Mouse (Mus musculus) kidney, adult 2 months (tissue): ENCODE results near the gene Traf3ip2.

Experiments
- CTCF ChIP-seq: fragments of 200-500 bp; conservative IDR thresholded peaks from 2 replicates; pipeline ENCODE4 v1.5.1; 2011; ENCODE audit warnings: low read depth, mild to moderate bottlenecking, control low read depth, low read length, moderate library complexity, mixed read lengths; ENCODE audit not compliant: insufficient read depth, insufficient read length
- POLR2A ChIP-seq: fragments of 200-500 bp; IDR thresholded peaks from one replicate; pipeline ENCODE4 v1.6.1; 2011; ENCODE audit warnings: low read depth, low read length, control low read depth

DNA sequence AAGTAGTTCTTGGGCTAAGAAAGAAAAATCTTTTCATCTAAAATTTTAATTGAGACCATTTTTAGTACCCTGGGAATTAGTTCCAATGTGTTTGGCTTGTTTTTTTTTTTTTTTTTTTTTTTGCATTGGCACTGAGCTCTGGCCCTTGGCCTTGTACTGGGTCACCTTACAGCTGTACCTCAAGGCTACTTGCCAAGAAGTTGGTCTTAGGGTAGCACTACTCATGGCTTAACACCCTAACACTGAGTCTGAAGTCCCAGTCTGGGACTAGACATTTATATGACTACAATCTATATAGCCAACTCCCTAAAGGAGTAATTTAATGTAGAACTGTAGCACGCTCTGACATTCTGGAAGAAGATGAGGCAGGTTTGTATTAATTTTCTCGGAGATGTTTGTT lies 69.8 kb downstream of the Traf3ip2 start:
- TF ChIP-seq CTCF (no peak), POLR2A (no peak)
